Mouse (Mus musculus): ENCODE measurements at regions not wholly inside any gene's neighbourhood (a gene's known extent, or its start where the extent isn't known, plus 50 kb on each side); places are given as distances from the start of the nearest gene placed in this dataset.

DNA sequence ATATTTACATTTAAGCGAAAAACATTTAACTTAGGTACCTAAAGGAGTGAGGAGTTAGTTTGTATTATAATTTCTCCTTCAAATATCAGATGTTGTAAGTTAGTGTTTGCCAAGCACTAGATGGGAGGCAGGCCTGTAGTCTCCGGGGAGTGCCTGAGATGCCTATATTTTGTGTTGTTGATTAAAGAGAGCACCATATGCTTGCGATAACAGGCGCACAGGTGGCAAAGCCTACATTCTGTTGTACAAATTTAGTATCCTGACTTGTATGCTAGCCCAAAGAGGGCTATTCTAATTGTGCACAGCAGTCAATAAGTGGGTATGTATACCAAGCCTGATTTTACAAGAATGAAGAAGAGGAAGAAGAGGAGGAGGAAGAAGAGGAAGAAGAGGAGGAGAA is 151.8 kb upstream of the Atxn1 start:
- TF ChIP-seq CTCF (IDR thresholded peaks at IDR 0.05; ENCODE audit: low read depth) (no peak), EP300 (IDR thresholded peaks at IDR 0.05; ENCODE audit: low read depth) (no peak)
